Mouse (Mus musculus): Measurements from ENCODE around the gene Zfp638. TPM values are rescaled to one million over a fixed set of nuclear protein-coding genes. Genes with fewer than 3 reads are reported as not detected.
A peak's percentile ranks its signal among the peaks of the same experiment; 100 is the strongest.
"Not testable (repeated sequence)": the region's sequence is repeated elsewhere in the genome, so short reads cannot be mapped to it uniquely, and the experiment has no call there.

Gene Zfp638
- total and polyA plus RNA-seq, 2 experiments from 2014 or later: 56.4 to 143 TPM

DNA sequence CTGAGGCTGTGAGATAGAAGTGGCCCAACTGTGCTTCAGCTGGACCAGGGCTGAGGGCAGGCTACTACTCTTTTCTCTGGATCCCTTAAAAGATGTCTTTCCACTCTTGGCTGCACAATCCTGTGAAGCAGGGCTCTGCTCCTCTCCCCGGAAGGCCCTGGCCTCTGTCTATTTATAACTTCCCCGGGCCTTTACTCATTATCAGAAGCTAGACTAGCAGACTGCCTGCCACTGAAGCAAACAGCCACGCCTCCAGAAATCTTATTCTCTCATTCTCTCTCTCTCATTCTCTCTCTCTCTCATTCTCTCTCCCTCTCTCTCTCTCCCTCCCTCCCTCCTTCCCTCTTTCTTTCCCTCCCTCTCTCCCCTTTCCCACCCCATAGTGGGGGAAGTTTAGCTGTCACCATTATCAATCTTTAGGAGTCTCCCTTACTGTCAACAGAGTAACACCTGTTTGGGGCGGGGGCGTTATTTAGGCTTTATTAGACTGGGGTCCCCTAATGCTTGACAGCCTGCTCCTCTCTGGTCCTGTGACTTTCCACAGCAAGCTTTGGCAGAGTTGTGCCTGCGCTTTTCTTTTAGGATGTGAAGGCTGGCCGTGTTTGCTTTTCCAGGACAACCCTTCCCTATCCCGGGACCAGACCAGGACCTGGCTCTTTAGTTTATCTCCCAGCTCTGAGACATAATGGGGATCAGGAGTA is 142.4 kb downstream of the Zfp638 start:
- DNase-seq (no peak), ATAC-seq (no peak)
- 31% methylated on average over 8 of the region's 8 CpGs for WGBS
- H3K4me2 ChIP-seq (ENCODE audit: low read depth): peak overlapping the region; percentile 78
- no peak for TF ChIP-seq CTCF (IDR thresholded peaks at IDR 0.05; ENCODE audit: low read depth)
- no peaks in the 10 kb centered on the region for H3K27me3 ChIP-seq (ENCODE audit: insufficient read depth, low read length)
- peak overlapping the region; percentile 43 for H3K4me3 ChIP-seq (ENCODE audit: low read depth, low read length)
- H3K9ac ChIP-seq: peak overlapping the region; percentile 51
- H3K4me1 ChIP-seq (ENCODE audit: insufficient read depth): no peaks in the 10 kb centered on the region
- no peak overlapping the region for H3K27ac ChIP-seq (ENCODE audit: low read depth, low read length)
- no peaks in the 10 kb centered on the region for H3K36me3 ChIP-seq (ENCODE audit: insufficient read depth)
- H3K9me3 ChIP-seq (ENCODE audit: low read length): no peaks in the 10 kb centered on the region

DNA sequence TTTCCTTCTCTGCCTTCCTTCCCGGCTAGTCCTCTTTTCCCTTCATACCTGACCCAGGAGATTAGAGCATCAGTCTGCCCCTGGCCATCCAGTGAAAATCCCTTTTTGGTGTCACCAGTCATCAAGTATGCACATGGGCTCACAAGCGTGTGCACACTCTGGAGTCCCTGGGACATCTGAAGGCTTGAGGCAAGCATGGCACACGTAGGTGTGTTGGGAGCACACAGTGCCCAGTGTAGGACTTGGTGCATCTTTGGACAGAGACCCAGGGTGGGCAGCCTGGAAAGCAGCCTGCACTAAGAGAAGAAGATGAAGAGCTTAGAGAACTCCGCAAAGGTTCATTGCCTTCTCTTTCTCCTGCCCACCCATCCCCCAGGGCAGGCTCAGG is 143.0 kb downstream of the Zfp638 start:
- ATAC-seq (no peak), DNase-seq (no peak)
- Histone ChIP-seq H3K4me2 (ENCODE audit: low read depth) (no peak overlapping the region), H3K9ac (no peak overlapping the region), H3K27me3 (ENCODE audit: insufficient read depth, low read length) (no peaks in the 10 kb centered on the region), H3K4me1 (ENCODE audit: insufficient read depth) (no peaks in the 10 kb centered on the region), H3K27ac (ENCODE audit: low read depth, low read length) (no peak overlapping the region), H3K9me3 (ENCODE audit: low read length) (no peaks in the 10 kb centered on the region), H3K4me3 (ENCODE audit: low read depth, low read length) (no peak overlapping the region), H3K36me3 (ENCODE audit: insufficient read depth) (no peaks in the 10 kb centered on the region)
- WGBS: 38% methylated on average over 4 of the region's 4 CpGs
- TF ChIP-seq CTCF (IDR thresholded peaks at IDR 0.05; ENCODE audit: low read depth): no peak

DNA sequence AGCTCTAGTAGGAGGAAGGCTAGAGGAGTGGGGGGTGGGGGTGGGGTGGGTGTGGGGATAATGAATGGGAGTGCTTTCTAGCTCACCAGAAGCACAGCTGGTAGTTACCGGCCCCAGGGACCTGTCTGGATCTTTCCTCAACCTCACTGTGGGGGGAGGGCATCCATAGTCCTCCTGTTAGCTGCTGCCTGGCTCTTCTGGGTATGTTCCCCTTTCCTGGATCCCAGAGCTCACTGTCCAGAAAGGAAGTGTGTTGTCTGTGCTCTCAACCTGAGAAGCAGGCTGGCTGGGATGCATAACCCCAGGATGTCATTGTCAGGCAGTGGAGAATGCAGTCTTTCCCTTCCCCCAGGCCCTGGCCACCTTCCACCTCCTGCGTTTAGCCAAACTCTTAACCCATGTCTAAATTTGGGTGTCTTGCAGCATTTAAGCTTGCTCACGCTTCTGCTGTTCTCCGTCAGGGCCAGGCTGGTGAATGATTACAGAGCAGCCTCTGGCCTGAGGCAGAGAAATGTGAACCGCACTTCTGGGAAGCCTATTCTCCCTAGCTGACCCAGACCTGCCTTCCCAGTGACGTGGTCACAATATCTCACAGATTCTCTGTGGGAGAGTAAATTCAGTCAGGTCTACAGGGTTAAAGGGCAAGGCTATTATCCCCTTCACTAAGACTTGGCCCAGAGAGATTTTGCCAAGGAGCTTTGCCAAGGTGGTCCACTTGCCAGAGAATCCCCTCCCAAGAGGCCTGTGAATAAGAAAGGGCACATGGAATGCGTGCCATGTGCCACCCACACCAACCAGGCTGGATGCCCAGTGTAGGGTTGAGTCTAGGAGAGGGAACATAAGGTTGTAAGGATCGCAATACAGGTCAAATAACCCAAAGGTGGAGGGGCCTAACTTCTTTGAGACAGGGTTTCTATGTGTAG is 143.7 kb downstream of the Zfp638 start:
- WGBS: 30% methylated on average over 8 of the region's 8 CpGs
- no peak for TF ChIP-seq CTCF (IDR thresholded peaks at IDR 0.05; ENCODE audit: low read depth)
- Histone ChIP-seq H3K9ac (no peak overlapping the region), H3K4me2 (ENCODE audit: low read depth) (no peak overlapping the region), H3K4me3 (ENCODE audit: low read depth, low read length) (no peak overlapping the region), H3K36me3 (ENCODE audit: insufficient read depth) (no peaks in the 10 kb centered on the region), H3K27ac (ENCODE audit: low read depth, low read length) (no peak overlapping the region), H3K27me3 (ENCODE audit: insufficient read depth, low read length) (no peaks in the 10 kb centered on the region), H3K9me3 (ENCODE audit: low read length) (no peaks in the 10 kb centered on the region), H3K4me1 (ENCODE audit: insufficient read depth) (no peaks in the 10 kb centered on the region)
- ATAC-seq (peak; percentile 33), DNase-seq (no peak)

DNA sequence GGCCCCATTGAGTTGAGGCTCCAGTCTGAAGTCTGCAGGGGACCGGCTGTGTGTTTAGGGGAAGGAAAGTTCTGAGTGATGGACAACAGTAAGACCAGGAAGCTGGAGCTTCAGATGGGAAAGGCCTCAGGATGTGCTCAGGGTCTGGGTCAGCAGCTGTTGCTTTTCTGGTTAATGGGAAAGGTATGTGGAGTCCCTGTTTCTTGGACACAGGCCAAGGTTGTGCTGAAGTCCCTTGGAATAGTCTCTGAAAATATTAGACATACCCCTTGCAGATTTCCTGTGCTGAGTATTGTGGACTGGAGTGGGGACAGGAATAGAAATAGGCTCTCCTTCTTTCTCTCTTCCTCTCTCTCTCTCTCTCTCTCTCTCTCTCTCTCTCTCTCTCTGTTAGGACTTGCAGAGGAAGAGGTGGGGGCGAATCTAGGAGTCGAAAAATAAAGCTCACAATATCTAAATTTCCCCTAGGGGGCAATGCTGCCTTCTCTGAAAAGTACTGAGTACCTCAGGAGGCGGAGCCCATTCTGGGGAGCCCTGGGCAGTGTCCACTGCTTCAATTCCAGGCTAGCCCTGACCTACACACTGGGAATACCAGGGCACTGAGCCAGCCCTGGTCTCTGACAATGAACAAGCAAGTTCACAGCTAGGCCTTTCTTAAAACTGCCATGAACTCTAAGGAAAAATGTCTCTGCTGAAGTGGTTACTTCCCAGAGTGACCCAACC is 148.2 kb downstream of the Zfp638 start:
- H3K36me3 ChIP-seq (ENCODE audit: insufficient read depth); H3K27me3 ChIP-seq (ENCODE audit: insufficient read depth, low read length); DNase-seq; H3K4me3 ChIP-seq (ENCODE audit: low read depth, low read length); H3K9ac ChIP-seq; H3K9me3 ChIP-seq (ENCODE audit: low read length); H3K27ac ChIP-seq (ENCODE audit: low read depth, low read length); ATAC-seq; H3K4me1 ChIP-seq (ENCODE audit: insufficient read depth); H3K4me2 ChIP-seq (ENCODE audit: low read depth): not testable (repeated sequence)
- WGBS: 62% methylated on average over 4 of the region's 4 CpGs

DNA sequence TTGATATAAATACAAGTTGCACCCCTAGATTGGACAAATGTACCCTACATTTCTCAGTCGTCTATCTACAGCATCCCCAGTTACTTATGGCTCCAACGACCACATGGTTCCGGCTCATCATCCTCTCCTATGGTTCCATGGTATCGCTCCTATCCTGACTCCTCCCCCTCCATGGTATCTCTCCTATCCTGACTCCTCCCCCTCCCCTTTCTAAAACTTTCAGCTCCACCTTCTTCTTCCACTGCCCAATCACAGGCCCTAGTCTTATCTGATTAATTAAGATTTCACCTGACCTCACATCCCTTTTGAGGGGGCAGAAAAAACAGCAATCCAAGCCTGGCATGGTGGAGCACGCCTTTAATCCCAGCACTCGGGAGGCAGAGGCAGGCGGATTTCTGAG is 149.9 kb downstream of the Zfp638 start:
- Histone ChIP-seq H3K4me3 (ENCODE audit: low read depth, low read length) (no peak overlapping the region), H3K4me2 (ENCODE audit: low read depth) (no peak overlapping the region), H3K9me3 (ENCODE audit: low read length) (no peaks in the 10 kb centered on the region), H3K36me3 (ENCODE audit: insufficient read depth) (no peaks in the 10 kb centered on the region), H3K9ac (no peak overlapping the region), H3K27ac (ENCODE audit: low read depth, low read length) (no peak overlapping the region), H3K4me1 (ENCODE audit: insufficient read depth) (peaks cover 6% of the 10 kb centered on the region; the same call in 1 of the 2 replicates), H3K27me3 (ENCODE audit: insufficient read depth, low read length) (no peaks in the 10 kb centered on the region)
- no peak for ATAC-seq
- TF ChIP-seq CTCF (IDR thresholded peaks at IDR 0.05; ENCODE audit: low read depth): no peak
- WGBS: 91% methylated on average over 7 of the region's 7 CpGs
- DNase-seq: no peak

DNA sequence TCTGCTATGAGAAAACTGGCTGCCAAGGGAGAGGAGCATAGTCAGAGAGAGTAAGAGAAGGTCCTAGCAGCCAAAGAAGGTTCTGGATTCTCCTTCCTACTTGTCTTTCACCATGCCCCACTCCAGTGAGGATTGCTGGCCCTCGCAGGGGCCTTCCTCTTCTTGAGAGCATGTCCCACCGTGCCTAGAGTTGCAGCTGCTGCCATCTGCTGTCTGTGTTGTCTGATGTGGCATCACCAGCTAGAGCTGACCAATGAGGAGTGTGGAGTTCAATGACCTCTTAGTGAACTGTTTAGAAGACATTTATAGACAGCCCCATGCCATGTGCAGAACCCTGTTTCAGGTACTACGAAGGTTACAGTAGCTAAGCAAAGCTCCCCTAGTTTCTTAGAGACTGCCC is 150.5 kb downstream of the Zfp638 start:
- DNase-seq: no peak
- Histone ChIP-seq H3K27me3 (ENCODE audit: insufficient read depth, low read length) (no peaks in the 10 kb centered on the region), H3K9me3 (ENCODE audit: low read length) (no peaks in the 10 kb centered on the region), H3K4me1 (ENCODE audit: insufficient read depth) (peaks cover 6% of the 10 kb centered on the region; the same call in 1 of the 2 replicates), H3K4me3 (ENCODE audit: low read depth, low read length) (no peak overlapping the region), H3K36me3 (ENCODE audit: insufficient read depth) (no peaks in the 10 kb centered on the region), H3K4me2 (ENCODE audit: low read depth) (no peak overlapping the region), H3K9ac (no peak overlapping the region), H3K27ac (ENCODE audit: low read depth, low read length) (no peak overlapping the region)
- no peak for TF ChIP-seq CTCF (IDR thresholded peaks at IDR 0.05; ENCODE audit: low read depth)
- no peak for ATAC-seq
- WGBS: 77% methylated on average over 3 of the region's 3 CpGs

Measured in forebrain, postnatal 0 days (tissue).